Mouse (Mus musculus) 3134 (cell line): ENCODE results near the gene Nipsnap3a.

Experiments
- DNase-seq: peaks from one replicate; pipeline ENCODE4 v3.0.0-alpha.2; 2011; ENCODE audit warnings: low spot score; ENCODE audit not compliant: insufficient read length; ENCODE audit errors: extremely low read depth

Gene Nipsnap3a

DNA sequence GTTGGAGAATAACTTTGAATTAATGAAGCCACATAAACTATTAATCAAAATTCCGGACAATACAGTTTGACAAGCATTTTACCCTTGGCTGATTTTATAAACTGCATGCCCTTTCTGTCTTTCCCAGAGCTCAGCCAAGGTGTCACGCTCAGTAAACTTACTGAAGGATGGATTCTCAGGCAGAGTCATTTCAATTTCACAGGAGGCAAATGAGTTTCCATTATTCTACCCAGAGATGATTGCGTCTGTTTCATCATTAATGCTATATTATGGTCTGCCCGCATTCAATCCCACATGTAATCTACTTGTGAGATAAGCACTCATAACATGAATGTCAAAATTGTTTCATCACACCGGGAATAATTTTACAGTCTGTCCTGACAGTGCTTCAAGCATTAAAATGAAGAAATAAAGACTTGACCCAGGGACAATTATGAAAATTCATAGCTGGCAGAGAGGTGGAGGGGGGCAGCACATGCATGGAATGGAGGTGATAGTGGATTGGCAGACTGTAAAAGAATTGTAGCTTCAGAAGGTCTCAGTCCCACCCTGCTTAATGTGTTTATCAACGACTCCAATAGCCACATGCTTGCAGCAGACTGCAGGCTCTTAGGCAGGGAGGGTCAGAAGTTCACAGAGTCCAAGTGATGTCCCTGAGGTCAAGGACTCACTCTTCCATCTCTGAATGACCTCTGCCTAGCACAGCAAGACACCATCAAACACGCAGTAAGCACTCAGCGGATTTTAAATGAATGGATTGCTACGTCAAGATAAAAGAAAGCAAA lies 57.4 kb downstream of the Nipsnap3a start:
- no peak for DNase-seq
